Mouse (Mus musculus) olfactory bulb, adult 2 months (tissue): ENCODE results near the gene Myrip.

ENCODE experiments used
- CTCF ChIP-seq: fragments of 200-500 bp; IDR thresholded peaks from 2 replicates; pipeline ENCODE4 v1.5.1; 2012; ENCODE audit warnings: low read depth, mild to moderate bottlenecking, low read length, moderate library complexity; ENCODE audit not compliant: insufficient read depth
- POLR2A ChIP-seq: fragments of 200-500 bp; IDR thresholded peaks from 2 replicates; pipeline ENCODE4 v1.6.1; 2012; ENCODE audit warnings: mild to moderate bottlenecking, low read depth, low read length, moderate library complexity; ENCODE audit not compliant: insufficient read depth

DNA sequence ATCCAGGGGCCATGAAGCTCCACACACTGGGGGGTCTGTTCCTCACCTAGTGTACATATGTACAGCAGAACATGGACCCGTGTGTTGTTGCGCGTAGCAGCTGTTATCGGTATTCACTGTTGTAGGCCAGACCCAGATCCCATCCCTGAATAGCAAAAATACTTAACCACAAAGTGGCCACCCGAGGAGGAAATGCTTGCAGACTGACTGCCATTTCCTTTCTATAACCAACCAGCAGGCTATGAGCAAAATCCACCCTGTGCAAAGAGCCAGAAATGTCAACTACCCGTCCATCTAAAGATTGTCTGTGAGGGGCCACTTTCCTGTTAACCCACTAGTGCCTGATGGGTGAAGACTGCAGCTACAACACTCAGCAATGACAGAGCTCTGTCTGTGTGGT is 126.9 kb downstream of the Myrip start:
- TF ChIP-seq CTCF (no peak), POLR2A (no peak)
